Mouse (Mus musculus): ENCODE results near the gene Lpar4. TPM values are rescaled to one million over a fixed set of nuclear protein-coding genes. Genes with fewer than 3 reads are reported as not detected.

Gene Lpar4
- 8.5 and 8.7 TPM in 2 replicates for polyA plus RNA-seq (2015; fragmentation: Nextera tagmentation; extraction: Ambion mirVana)

- WGBS, result 19% methylated on average over 11 of the region's 11 CpGs
- H3K9ac ChIP-seq (replicated peaks), result peak within 1 kb of the TSS; percentile 44
- H3K36me3 ChIP-seq, result no peaks in the 10 kb centered on the region
- H3K27ac ChIP-seq, result peak within 1 kb of the TSS; percentile 60
- peaks cover 7% of the 10 kb centered on the region; the same call in 1 of the 2 replicates for H3K27me3 ChIP-seq
- H3K4me1 ChIP-seq (replicated peaks), result no peaks in the 10 kb centered on the region
- H3K9me3 ChIP-seq, result no peaks in the 10 kb centered on the region
- ATAC-seq, result peak; percentile 93
- peak within 1 kb of the TSS; percentile 50 for H3K4me2 ChIP-seq (replicated peaks)
- H3K4me3 ChIP-seq (replicated peaks), result peak within 1 kb of the TSS; percentile 42
These were observed at the start of gene Lpar4 for GRCm38 (mm10) chrX:106920175-106920827. TSS of gene Lpar4 (plus strand) at chrX:106920625.

GRCm38 (mm10) chrX:106871426-106871825, 49.0 kb upstream of the Lpar4 start:
- Histone ChIP-seq H3K27me3 (no peaks in the 10 kb centered on the region; the same call in 1 of the 2 replicates), H3K4me1 (replicated peaks) (no peaks in the 10 kb centered on the region), H3K4me2 (replicated peaks) (no peak overlapping the region), H3K36me3 (no peaks in the 10 kb centered on the region), H3K27ac (no peak overlapping the region), H3K4me3 (replicated peaks) (no peak overlapping the region), H3K9ac (replicated peaks) (no peak overlapping the region), H3K9me3 (no peaks in the 10 kb centered on the region)
- ATAC-seq, result no peak
- 81% methylated on average over 3 of the region's 3 CpGs for WGBS

- Histone ChIP-seq H3K9me3 (no peaks in the 10 kb centered on the region), H3K9ac (replicated peaks) (no peak overlapping the region), H3K4me3 (replicated peaks) (no peak overlapping the region), H3K36me3 (no peaks in the 10 kb centered on the region), H3K4me2 (replicated peaks) (no peak overlapping the region), H3K27ac (no peak overlapping the region), H3K27me3 (no peaks in the 10 kb centered on the region; the same call in 1 of the 2 replicates), H3K4me1 (replicated peaks) (no peaks in the 10 kb centered on the region)
- WGBS, result 46% methylated on average over 3 of the region's 3 CpGs
- no peak for ATAC-seq
These were observed 48.5 kb upstream of the Lpar4 start for GRCm38 (mm10) chrX:106871894-106872293.

GRCm38 (mm10) chrX:106872315-106872714, 48.1 kb upstream of the Lpar4 start:
- no peak for ATAC-seq
- H3K4me1 ChIP-seq (replicated peaks), result no peaks in the 10 kb centered on the region
- H3K4me2 ChIP-seq (replicated peaks), result no peak overlapping the region
- H3K4me3 ChIP-seq (replicated peaks), result no peak overlapping the region
- 56% methylated on average over 4 of the region's 4 CpGs for WGBS
- H3K9me3 ChIP-seq, result no peaks in the 10 kb centered on the region
- H3K9ac ChIP-seq (replicated peaks), result no peak overlapping the region
- no peaks in the 10 kb centered on the region; the same call in 1 of the 2 replicates for H3K27me3 ChIP-seq
- no peak overlapping the region for H3K27ac ChIP-seq
- H3K36me3 ChIP-seq, result no peaks in the 10 kb centered on the region

GRCm38 (mm10) chrX:106897707-106898275, 22.6 kb upstream of the Lpar4 start:
- ATAC-seq, result no peak
- H3K27ac ChIP-seq, result no peak overlapping the region
- H3K4me3 ChIP-seq (replicated peaks), result no peak overlapping the region
- no peak overlapping the region for H3K4me2 ChIP-seq (replicated peaks)
- H3K4me1 ChIP-seq (replicated peaks), result no peaks in the 10 kb centered on the region
- 70% methylated on average over 2 of the region's 2 CpGs for WGBS
- H3K9me3 ChIP-seq, result no peaks in the 10 kb centered on the region
- no peaks in the 10 kb centered on the region for H3K27me3 ChIP-seq
- H3K36me3 ChIP-seq, result no peaks in the 10 kb centered on the region
- no peak overlapping the region for H3K9ac ChIP-seq (replicated peaks)

- H3K9ac ChIP-seq (replicated peaks), result peak overlapping the region; percentile 44
- H3K27ac ChIP-seq, result peak overlapping the region; percentile 60
- H3K36me3 ChIP-seq, result no peaks in the 10 kb centered on the region
- no peaks in the 10 kb centered on the region for H3K9me3 ChIP-seq
- peaks cover 7% of the 10 kb centered on the region; the same call in 1 of the 2 replicates for H3K27me3 ChIP-seq
- no peaks in the 10 kb centered on the region for H3K4me1 ChIP-seq (replicated peaks)
- 18% methylated on average over 9 of the region's 9 CpGs for WGBS
- peak overlapping the region; percentile 50 for H3K4me2 ChIP-seq (replicated peaks)
- H3K4me3 ChIP-seq (replicated peaks), result peak overlapping the region; percentile 42
- peak; percentile 50; the same call in 1 of the 2 replicates for ATAC-seq
These were observed 599 bp downstream of the Lpar4 start for GRCm38 (mm10) chrX:106920828-106921619.

- H3K27me3 ChIP-seq, result peaks cover 2% of the 10 kb centered on the region; the same call in 1 of the 2 replicates
- ATAC-seq, result no peak
- H3K36me3 ChIP-seq, result no peaks in the 10 kb centered on the region
- H3K4me3 ChIP-seq (replicated peaks), result no peak overlapping the region
- no peak overlapping the region for H3K27ac ChIP-seq
- no peak overlapping the region for H3K9ac ChIP-seq (replicated peaks)
- no peaks in the 10 kb centered on the region for H3K9me3 ChIP-seq
- H3K4me1 ChIP-seq (replicated peaks), result no peaks in the 10 kb centered on the region
- H3K4me2 ChIP-seq (replicated peaks), result no peak overlapping the region
These were observed 4.1 kb downstream of the Lpar4 start for GRCm38 (mm10) chrX:106924572-106924971.

GRCm38 (mm10) chrX:106939326-106939725, 18.9 kb downstream of the Lpar4 start:
- Histone ChIP-seq H3K4me3 (replicated peaks) (no peak overlapping the region), H3K4me2 (replicated peaks) (no peak overlapping the region), H3K36me3 (no peaks in the 10 kb centered on the region), H3K9me3 (no peaks in the 10 kb centered on the region), H3K9ac (replicated peaks) (no peak overlapping the region), H3K4me1 (replicated peaks) (no peaks in the 10 kb centered on the region), H3K27me3 (peaks cover 9% of the 10 kb centered on the region; the same call in 1 of the 2 replicates), H3K27ac (no peak overlapping the region)
- ATAC-seq, result no peak
- 77% methylated on average over 3 of the region's 3 CpGs for WGBS

GRCm38 (mm10) chrX:106950558-106950957, 30.1 kb downstream of the Lpar4 start:
- Histone ChIP-seq H3K27me3 (no peaks in the 10 kb centered on the region; the same call in 1 of the 2 replicates), H3K9me3 (no peaks in the 10 kb centered on the region), H3K27ac (no peak overlapping the region), H3K36me3 (no peaks in the 10 kb centered on the region), H3K4me1 (replicated peaks) (no peaks in the 10 kb centered on the region), H3K4me3 (replicated peaks) (no peak overlapping the region), H3K4me2 (replicated peaks) (no peak overlapping the region), H3K9ac (replicated peaks) (no peak overlapping the region)
- WGBS, result 44% methylated on average over 1 of the region's 1 CpGs
- ATAC-seq, result no peak

GRCm38 (mm10) chrX:106951016-106951415, 30.6 kb downstream of the Lpar4 start:
- H3K4me3 ChIP-seq (replicated peaks), result no peak overlapping the region
- no peaks in the 10 kb centered on the region; the same call in 1 of the 2 replicates for H3K27me3 ChIP-seq
- H3K27ac ChIP-seq, result no peak overlapping the region
- WGBS, result 16% methylated on average over 2 of the region's 2 CpGs
- no peaks in the 10 kb centered on the region for H3K4me1 ChIP-seq (replicated peaks)
- no peaks in the 10 kb centered on the region for H3K9me3 ChIP-seq
- no peak for ATAC-seq
- no peaks in the 10 kb centered on the region for H3K36me3 ChIP-seq
- no peak overlapping the region for H3K4me2 ChIP-seq (replicated peaks)
- no peak overlapping the region for H3K9ac ChIP-seq (replicated peaks)

- H3K4me3 ChIP-seq (replicated peaks), result no peak overlapping the region
These were observed 33.4 kb downstream of the Lpar4 start for GRCm38 (mm10) chrX:106953840-106954239.

GRCm38 (mm10) chrX:106962233-106962632, 41.8 kb downstream of the Lpar4 start:
- Histone ChIP-seq H3K9ac (replicated peaks) (no peak overlapping the region), H3K4me2 (replicated peaks) (no peak overlapping the region), H3K27ac (no peak overlapping the region), H3K4me1 (replicated peaks) (no peaks in the 10 kb centered on the region), H3K27me3 (no peaks in the 10 kb centered on the region), H3K4me3 (replicated peaks) (no peak overlapping the region), H3K9me3 (no peaks in the 10 kb centered on the region), H3K36me3 (no peaks in the 10 kb centered on the region)
- ATAC-seq, result no peak
- 76% methylated on average over 2 of the region's 2 CpGs for WGBS

More at GRCm38 (mm10) chrX:106953840-106954239, 33.4 kb downstream of the Lpar4 start:
- H3K4me1 ChIP-seq (replicated peaks), result no peaks in the 10 kb centered on the region
- ATAC-seq, result no peak
- H3K9me3 ChIP-seq, result no peaks in the 10 kb centered on the region
- no peak overlapping the region for H3K27ac ChIP-seq
- H3K4me2 ChIP-seq (replicated peaks), result no peak overlapping the region
- no peaks in the 10 kb centered on the region for H3K36me3 ChIP-seq
- WGBS, result 59% methylated on average over 1 of the region's 1 CpGs
- no peaks in the 10 kb centered on the region; the same call in 1 of the 2 replicates for H3K27me3 ChIP-seq
- no peak overlapping the region for H3K9ac ChIP-seq (replicated peaks)
